Comparison of ENCODE assay signal across 8 mouse cellular contexts in genomic region chr8:106169017-106169933, GRCm38 (mm10). TPM values are rescaled to one million over a fixed set of nuclear protein-coding genes. Genes with fewer than 3 reads are reported as not detected.
DNase-seq lines count a peak whose midpoint lies in the region; ATAC-seq and TF ChIP-seq lines count a peak whose summit lies in the region.

No protein-coding gene starts in this region.

- no peak; the same call in 1 of the 2 replicates for TF ChIP-seq POLR2A in small intestine, adult 2 months (IDR thresholded peaks at IDR 0.05; ENCODE audit: low read depth, low read length)

- no peak for TF ChIP-seq CTCF in heart, postnatal 0 days (IDR thresholded peaks at IDR 0.05; ENCODE audit: low read depth)
- TF ChIP-seq CTCF in small intestine, adult 2 months (IDR thresholded peaks at IDR 0.05; ENCODE audit: extremely low read depth, insufficient read length, insufficient replicate concordance, low read depth, low read length) = no peak

- peak overlapping the region; percentile 82 for H3K4me2 ChIP-seq in embryonic facial prominence, embryonic 14.5 days (ENCODE audit: low read depth, low read length)
- H3K4me2 ChIP-seq in heart, postnatal 0 days (ENCODE audit: low read depth, low read length) = peak overlapping the region; percentile 97

- peak overlapping the region; percentile 83 for H3K27ac ChIP-seq in embryonic facial prominence, embryonic 14.5 days (replicated peaks; ENCODE audit: low read depth, low read length)
- peak overlapping the region; percentile 52 for H3K27ac ChIP-seq in heart, postnatal 0 days (ENCODE audit: low read depth)
- H3K27ac ChIP-seq in limb, embryonic 10.5 days = peak overlapping the region; percentile 97
- peak overlapping the region; percentile 14; the same call in 1 of the 2 replicates for H3K27ac ChIP-seq in small intestine, adult 2 months (ENCODE audit: insufficient read depth, low read depth, low read length)

- no peaks in the 10 kb centered on the region for H3K27me3 ChIP-seq in embryonic facial prominence, embryonic 14.5 days (replicated peaks; ENCODE audit: control insufficient read depth, insufficient read depth, low read length)
- no peaks in the 10 kb centered on the region for H3K27me3 ChIP-seq in heart, postnatal 0 days (ENCODE audit: control insufficient read depth, insufficient read depth, low read length)
- no peaks in the 10 kb centered on the region for H3K27me3 ChIP-seq in limb, embryonic 10.5 days (ENCODE audit: low read depth, poor library complexity, severe bottlenecking)
- H3K27me3 ChIP-seq in small intestine, adult 2 months (ENCODE audit: control insufficient read depth, insufficient read depth, low read length) = 0 out of 2 replicates have a peak, but pooled peaks cover 3% of the 10 kb centered on the region

- WGBS in embryonic facial prominence, embryonic 14.5 days = 1% methylated on average over 44 of the region's 54 CpGs
- WGBS in heart, postnatal 0 days = 1% methylated on average over 54 of the region's 54 CpGs
- 2% methylated on average over 54 of the region's 54 CpGs for WGBS in limb, embryonic 10.5 days
- WGBS in small intestine, adult 2 months = under 1% methylated on average over 54 of the region's 54 CpGs

- H3K9ac ChIP-seq in embryonic facial prominence, embryonic 14.5 days (ENCODE audit: low read depth, low read length) = peak overlapping the region; percentile 82
- peak overlapping the region; percentile 75 for H3K9ac ChIP-seq in heart, postnatal 0 days (replicated peaks; ENCODE audit: low read depth, low read length)

- H3K4me1 ChIP-seq in embryonic facial prominence, embryonic 14.5 days (ENCODE audit: control insufficient read depth, insufficient read depth, low read length) = no peaks in the 10 kb centered on the region
- H3K4me1 ChIP-seq in heart, postnatal 0 days (ENCODE audit: control insufficient read depth, insufficient read depth) = peaks cover 8% of the 10 kb centered on the region; the same call in 1 of the 2 replicates
- H3K4me1 ChIP-seq in limb, embryonic 10.5 days = peaks cover 14% of the 10 kb centered on the region
- H3K4me1 ChIP-seq in small intestine, adult 2 months (ENCODE audit: control insufficient read depth, insufficient read depth, insufficient read length, low read length) = no peaks in the 10 kb centered on the region

- DNase-seq in adrenal gland, adult (ENCODE audit: inconsistent age in 2 of 2, low spot score in 1 of 2) = peak; percentile 53 to 84
- DNase-seq in adrenal gland, adult 8-10 months = no peak
- DNase-seq in ZHBTc4 (ENCODE audit: low read depth, low spot score) = peak; percentile 54
- peak; percentile 61 for DNase-seq in embryonic facial prominence, embryonic 14.5 days (ENCODE audit: low spot score)
- DNase-seq in heart, postnatal 0 days (ENCODE audit: low spot score) = peak; percentile 33
- DNase-seq in limb, embryonic 10.5 days (ENCODE audit: low spot score) = peak; percentile 71

- no peaks in the 10 kb centered on the region for H3K9me3 ChIP-seq in embryonic facial prominence, embryonic 14.5 days (ENCODE audit: control insufficient read depth, low read length)
- no peaks in the 10 kb centered on the region for H3K9me3 ChIP-seq in heart, postnatal 0 days (replicated peaks; ENCODE audit: control insufficient read depth, low read length)
- no peaks in the 10 kb centered on the region for H3K9me3 ChIP-seq in limb, embryonic 10.5 days (replicated peaks)

- peak; percentile 69 for ATAC-seq in embryonic facial prominence, embryonic 14.5 days (ENCODE audit: low read depth)
- peak; percentile 59 for ATAC-seq in heart, postnatal 0 days (ENCODE audit: insufficient read depth, low read depth)
- ATAC-seq in megakaryocyte progenitor cell, adult 5-6 weeks (replicated peaks; ENCODE audit: poor library complexity) = peak; percentile 47

- TF ChIP-seq EP300 in heart, postnatal 0 days (IDR thresholded peaks at IDR 0.05; ENCODE audit: low read depth) = no peak

- H3K36me3 ChIP-seq in embryonic facial prominence, embryonic 14.5 days (ENCODE audit: control insufficient read depth, insufficient read depth, low read length) = peaks cover 3% of the 10 kb centered on the region; the same call in 1 of the 2 replicates
- H3K36me3 ChIP-seq in heart, postnatal 0 days (replicated peaks; ENCODE audit: control insufficient read depth, insufficient read depth, low read length) = no peaks in the 10 kb centered on the region
- H3K36me3 ChIP-seq in limb, embryonic 10.5 days = peaks cover 19% of the 10 kb centered on the region
- H3K36me3 ChIP-seq in small intestine, adult 2 months (ENCODE audit: control insufficient read depth, insufficient read depth, low read length) = no peaks in the 10 kb centered on the region

- peak overlapping the region; percentile 62 for H3K4me3 ChIP-seq in embryonic facial prominence, embryonic 14.5 days (ENCODE audit: low read depth, low read length)
- peak overlapping the region; percentile 82 for H3K4me3 ChIP-seq in heart, postnatal 0 days (ENCODE audit: low read depth, low read length)
- peak overlapping the region; percentile 85 for H3K4me3 ChIP-seq in limb, embryonic 10.5 days
- peak overlapping the region; percentile 93 for H3K4me3 ChIP-seq in small intestine, adult 2 months (ENCODE audit: low read depth, low read length)

RNA-seq across cellular contexts. Expression of gene Slc7a6, which starts 0.6 kb away (rescaled TPM):
- total RNA-seq in adrenal gland, adult 8-10 months (2022) = 10 to 100 TPM; 16.9 to 22.5 (median 21.0) TPM
- 46.9 and 51.6 TPM in 2 replicates for polyA plus RNA-seq in embryonic facial prominence, embryonic 14.5 days (2014; fragmentation: Nextera tagmentation; extraction: Ambion mirVana)
- total RNA-seq in heart, postnatal 0 days (2014; rRNA removed; ENCODE audit: low replicate concordance) = 15.6 and 18.6 TPM in 2 replicates
- 15.4 and 18.2 TPM in 2 replicates for polyA plus RNA-seq in heart, postnatal 0 days (2015; fragmentation: Nextera tagmentation; extraction: Ambion mirVana)
- 85.3 and 94.5 TPM in 2 replicates for polyA plus RNA-seq in limb, embryonic 10.5 days (2016; fragmentation: Nextera tagmentation; extraction: Ambion mirVana)
- 25.3 and 32.8 TPM in 2 replicates for total RNA-seq in megakaryocyte progenitor cell, adult 5-6 weeks (2015)
- 20.8 and 27.6 TPM in 2 replicates for total RNA-seq in megakaryocyte progenitor cell, adult 5-6 weeks (2017)
- 5.3 and 6.2 TPM in 2 replicates for polyA plus RNA-seq in small intestine, adult 2 months (2012; rRNA removed)

RNA-seq across cellular contexts. Expression of gene Pla2g15, which starts 19.1 kb away (rescaled TPM):
- 10 to 100 TPM; 31.7 to 39.8 (median 35.4) TPM for total RNA-seq in adrenal gland, adult 8-10 months (2022)
- 6.8 and 7.2 TPM in 2 replicates for polyA plus RNA-seq in embryonic facial prominence, embryonic 14.5 days (2014; fragmentation: Nextera tagmentation; extraction: Ambion mirVana)
- 4.5 and 4.7 TPM in 2 replicates for total RNA-seq in heart, postnatal 0 days (2014; rRNA removed; ENCODE audit: low replicate concordance)
- polyA plus RNA-seq in heart, postnatal 0 days (2015; fragmentation: Nextera tagmentation; extraction: Ambion mirVana) = 5.0 and 5.4 TPM in 2 replicates
- 10.8 and 13.4 TPM in 2 replicates for polyA plus RNA-seq in limb, embryonic 10.5 days (2016; fragmentation: Nextera tagmentation; extraction: Ambion mirVana)
- 18.6 and 20.1 TPM in 2 replicates for total RNA-seq in megakaryocyte progenitor cell, adult 5-6 weeks (2015)
- 16.0 and 18.8 TPM in 2 replicates for total RNA-seq in megakaryocyte progenitor cell, adult 5-6 weeks (2017)
- 2.6 and 2.8 TPM in 2 replicates for polyA plus RNA-seq in small intestine, adult 2 months (2012; rRNA removed)

RNA-seq across cellular contexts. Expression of gene Esrp2, which starts 32.5 kb away (rescaled TPM):
- 1 to 10 TPM; 2.7 to 5.6 (median 4.7) TPM for total RNA-seq in adrenal gland, adult 8-10 months (2022)
- polyA plus RNA-seq in embryonic facial prominence, embryonic 14.5 days (2014; fragmentation: Nextera tagmentation; extraction: Ambion mirVana) = 14.9 and 20.0 TPM in 2 replicates
- total RNA-seq in heart, postnatal 0 days (2014; rRNA removed; ENCODE audit: low replicate concordance) = 9.8 and 10.6 TPM in 2 replicates
- 0.27 and 0.31 TPM in 2 replicates for polyA plus RNA-seq in heart, postnatal 0 days (2015; fragmentation: Nextera tagmentation; extraction: Ambion mirVana)
- 5.6 and 7.3 TPM in 2 replicates for polyA plus RNA-seq in limb, embryonic 10.5 days (2016; fragmentation: Nextera tagmentation; extraction: Ambion mirVana)
- total RNA-seq in megakaryocyte progenitor cell, adult 5-6 weeks (2015) = not detected in 2 replicates
- total RNA-seq in megakaryocyte progenitor cell, adult 5-6 weeks (2017) = not detected in 2 replicates
- 27.5 and 30.9 TPM in 2 replicates for polyA plus RNA-seq in small intestine, adult 2 months (2012; rRNA removed)

RNA-seq across cellular contexts. Expression of gene Slc7a6os, which starts 41.5 kb away (rescaled TPM):
- 10 to 100 TPM; 21.4 to 32.1 (median 28.3) TPM for total RNA-seq in adrenal gland, adult 8-10 months (2022)
- 29.4 and 31.5 TPM in 2 replicates for polyA plus RNA-seq in embryonic facial prominence, embryonic 14.5 days (2014; fragmentation: Nextera tagmentation; extraction: Ambion mirVana)
- total RNA-seq in heart, postnatal 0 days (2014; rRNA removed; ENCODE audit: low replicate concordance) = 22.4 and 38.3 TPM in 2 replicates
- polyA plus RNA-seq in heart, postnatal 0 days (2015; fragmentation: Nextera tagmentation; extraction: Ambion mirVana) = 13.5 and 14.9 TPM in 2 replicates
- 42.0 and 46.6 TPM in 2 replicates for polyA plus RNA-seq in limb, embryonic 10.5 days (2016; fragmentation: Nextera tagmentation; extraction: Ambion mirVana)
- 43.4 and 54.2 TPM in 2 replicates for total RNA-seq in megakaryocyte progenitor cell, adult 5-6 weeks (2015)
- total RNA-seq in megakaryocyte progenitor cell, adult 5-6 weeks (2017) = 39.5 and 47.7 TPM in 2 replicates
- polyA plus RNA-seq in small intestine, adult 2 months (2012; rRNA removed) = 16.1 and 17.6 TPM in 2 replicates

RNA-seq across cellular contexts. Expression of gene Prmt7, which starts 41.5 kb away (rescaled TPM):
- total RNA-seq in adrenal gland, adult 8-10 months (2022) = 10 to 100 TPM; 26.2 to 30.4 (median 29.1) TPM
- 38.7 and 47.6 TPM in 2 replicates for polyA plus RNA-seq in embryonic facial prominence, embryonic 14.5 days (2014; fragmentation: Nextera tagmentation; extraction: Ambion mirVana)
- 40.2 and 49.1 TPM in 2 replicates for total RNA-seq in heart, postnatal 0 days (2014; rRNA removed; ENCODE audit: low replicate concordance)
- polyA plus RNA-seq in heart, postnatal 0 days (2015; fragmentation: Nextera tagmentation; extraction: Ambion mirVana) = 21.8 and 23.8 TPM in 2 replicates
- polyA plus RNA-seq in limb, embryonic 10.5 days (2016; fragmentation: Nextera tagmentation; extraction: Ambion mirVana) = 76.4 and 88.2 TPM in 2 replicates
- 14.6 and 16.2 TPM in 2 replicates for total RNA-seq in megakaryocyte progenitor cell, adult 5-6 weeks (2015)
- 41.0 and 45.8 TPM in 2 replicates for total RNA-seq in megakaryocyte progenitor cell, adult 5-6 weeks (2017)
- polyA plus RNA-seq in small intestine, adult 2 months (2012; rRNA removed) = 7.8 and 11.9 TPM in 2 replicates

Comparison
In these comparisons a context has a peak if more than half of its experiments do, and no peak if none do; other contexts are left out.
1. H3K27ac ChIP-seq: peak in every context shown above with its lines; median percentile 97 in limb, embryonic 10.5 days; 83 in embryonic facial prominence, embryonic 14.5 days; 52 in heart, postnatal 0 days; 14 in small intestine, adult 2 months.